Mouse (Mus musculus): ENCODE results near the gene Cmip.

Cmip gene

GRCm38 (mm10) chr8:117503405-117504069, 246.7 kb downstream of the Cmip start:
- no peak for DNase-seq (ENCODE audit: low spot score)

GRCm38 (mm10) chr8:117507703-117508102, 250.8 kb downstream of the Cmip start:
- DNase-seq (ENCODE audit: low spot score): no peak

Measured in layer of hippocampus, adult 11-12 months (tissue).